Mouse (Mus musculus): ENCODE results near the gene Sptbn2. TPM values are rescaled to one million over a fixed set of nuclear protein-coding genes. Genes with fewer than 3 reads are reported as not detected.

Sptbn2 gene
- total RNA-seq, 2 experiments from 2014 or later, result not detected

- no peak for ATAC-seq (replicated peaks; ENCODE audit: poor library complexity)
These were observed 56.7 kb downstream of the Sptbn2 start for GRCm38 (mm10) chr19:4767507-4768148.

- no peak for ATAC-seq (replicated peaks; ENCODE audit: poor library complexity)
These were observed 61.8 kb downstream of the Sptbn2 start for GRCm38 (mm10) chr19:4772785-4773184.

DNA sequence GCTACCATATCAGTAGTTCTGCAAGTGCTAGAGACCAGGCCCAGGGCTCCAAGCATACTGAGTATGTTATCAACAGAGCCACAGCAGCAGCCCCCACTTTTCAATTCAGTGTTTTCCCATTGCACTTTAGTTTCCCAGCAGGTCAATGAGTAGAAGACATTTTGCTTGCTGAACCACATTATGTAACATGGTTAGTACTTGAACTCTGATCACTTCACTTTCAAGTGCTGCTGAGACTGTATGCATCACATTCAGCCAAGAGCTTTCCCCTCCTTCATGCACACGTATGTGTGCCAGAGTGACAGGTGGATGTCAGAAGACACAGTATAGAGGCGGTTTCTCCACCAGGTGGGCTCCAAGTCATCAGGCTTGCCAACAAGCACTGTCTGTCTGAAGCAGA, 71.9 kb downstream of the Sptbn2 start:
- no peak for ATAC-seq (replicated peaks; ENCODE audit: poor library complexity)

DNA sequence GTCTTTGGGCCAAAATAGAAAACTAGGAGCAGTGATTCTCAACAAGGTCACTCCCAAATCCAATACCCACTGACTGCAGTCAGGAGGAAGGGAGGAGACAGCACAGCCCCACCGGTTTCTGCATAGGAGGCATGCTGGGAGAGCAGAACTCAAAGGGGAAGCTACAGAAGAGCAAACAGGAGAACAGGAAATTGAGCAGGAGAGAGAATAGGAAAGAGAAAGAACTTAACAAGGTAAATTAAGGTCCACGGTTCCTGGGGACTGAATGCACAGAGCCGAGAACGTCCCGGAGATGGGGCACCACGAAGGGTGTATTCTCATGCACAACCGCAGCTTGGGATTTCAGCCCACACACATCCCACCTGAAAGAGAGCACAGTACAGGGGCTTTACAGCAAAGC, 74.2 kb downstream of the Sptbn2 start:
- ATAC-seq (replicated peaks; ENCODE audit: poor library complexity), result no peak

GRCm38 (mm10) chr19:4786313-4786712, 75.3 kb downstream of the Sptbn2 start:
- no peak for ATAC-seq (replicated peaks; ENCODE audit: poor library complexity)

DNA sequence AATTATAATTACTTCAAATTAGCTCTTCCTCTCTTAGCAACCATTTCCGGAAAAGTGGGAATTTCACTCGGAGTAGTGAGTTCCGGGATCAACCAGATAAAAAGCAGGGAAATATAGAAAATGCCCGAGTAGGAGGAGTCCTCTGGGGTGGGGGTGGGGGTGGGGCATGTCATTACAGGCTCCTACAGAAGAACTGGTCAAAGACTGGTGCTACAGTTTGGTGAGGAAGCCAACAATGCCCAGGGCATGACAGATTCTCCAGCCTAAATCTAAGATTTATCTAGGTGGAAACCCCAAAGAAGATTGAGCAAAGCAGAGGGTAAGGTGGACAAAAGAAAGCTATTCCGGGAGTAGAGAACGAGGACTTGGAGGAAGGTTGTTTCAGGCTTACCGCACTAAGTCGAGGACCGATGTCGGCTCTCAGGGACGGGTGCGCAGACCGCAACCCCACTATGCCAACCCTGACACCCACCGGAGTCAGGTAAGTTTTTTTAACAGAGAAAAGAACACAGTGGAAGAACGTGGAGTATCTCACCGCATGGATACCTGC, 82.4 kb downstream of the Sptbn2 start:
- peak; percentile 13; the same call in 1 of the 2 replicates for ATAC-seq (replicated peaks; ENCODE audit: poor library complexity)

DNA sequence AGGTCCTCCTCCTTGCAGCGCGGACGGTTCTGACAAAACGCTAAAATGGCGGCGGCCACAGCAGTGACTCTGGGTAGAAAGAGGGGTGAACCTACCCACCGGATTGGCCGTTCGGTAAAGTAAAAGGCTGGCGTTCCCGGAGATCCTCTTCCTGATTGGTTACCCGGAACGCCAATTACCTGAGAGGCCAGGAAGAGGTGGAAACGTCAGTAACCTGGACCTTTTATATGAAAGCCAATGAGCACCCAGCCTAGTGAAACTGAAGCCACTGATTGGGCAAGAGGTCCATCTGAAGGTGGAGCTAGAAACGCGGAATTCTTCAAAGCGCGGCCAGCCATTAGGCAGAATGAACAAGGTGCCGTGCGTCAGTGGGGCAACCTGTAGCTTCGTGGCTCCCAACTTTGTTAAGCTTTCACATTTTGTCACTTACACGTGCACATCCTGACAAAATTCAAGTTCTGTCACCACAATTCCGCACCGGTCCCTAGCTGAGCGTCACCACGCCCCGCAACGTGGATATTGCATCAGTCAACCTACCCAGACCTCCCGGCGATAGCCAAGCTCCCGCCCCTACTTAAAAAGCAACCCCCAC, 83.0 kb downstream of the Sptbn2 start, which contains the start of gene Rbm4:
Rbm4 (minus strand) TSS at position 71 of the 592 bp plus-strand sequence.
- ATAC-seq (replicated peaks; ENCODE audit: poor library complexity), result peak; percentile 97

DNA sequence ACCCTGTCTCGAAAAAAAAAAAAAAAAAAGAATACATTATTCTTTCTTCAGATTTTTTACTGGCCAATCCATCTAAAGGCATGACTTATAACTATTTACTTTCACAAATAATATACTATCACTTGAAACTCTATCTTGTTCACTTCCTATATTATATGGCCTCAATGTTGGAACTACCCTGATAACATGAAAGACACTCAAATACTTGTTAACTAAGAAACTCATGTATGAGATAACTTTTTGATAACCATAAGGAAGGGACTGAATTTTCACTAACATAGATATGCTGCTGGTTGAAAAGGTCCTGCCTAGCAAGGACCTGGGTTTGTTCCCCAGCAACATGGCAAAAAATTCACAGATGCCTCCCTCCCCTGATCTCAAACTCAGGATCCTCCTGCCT, 85.0 kb downstream of the Sptbn2 start:
- no peak for ATAC-seq (replicated peaks; ENCODE audit: poor library complexity)

DNA sequence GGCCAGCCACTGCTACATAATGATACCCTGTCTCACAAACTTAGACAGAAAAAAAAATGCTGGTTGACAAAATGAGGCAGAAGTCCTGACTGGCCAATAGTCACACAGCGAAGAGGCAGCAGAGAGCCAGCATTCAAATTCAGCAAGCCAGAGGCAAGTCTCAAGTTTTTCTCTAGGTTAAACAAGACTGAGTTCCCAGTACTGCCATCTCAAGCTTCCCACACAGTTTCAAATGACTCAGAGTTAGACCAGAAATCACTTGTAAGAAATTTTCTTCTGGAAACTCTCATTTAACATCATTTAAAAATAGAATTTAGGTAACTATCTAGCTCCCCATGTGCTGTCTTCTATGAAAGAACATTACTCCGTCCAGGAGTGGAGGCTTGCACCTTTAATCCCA, 86.9 kb downstream of the Sptbn2 start:
- ATAC-seq (replicated peaks; ENCODE audit: poor library complexity), result no peak

GRCm38 (mm10) chr19:4799083-4799482, 88.1 kb downstream of the Sptbn2 start:
- ATAC-seq (replicated peaks; ENCODE audit: poor library complexity), result no peak

Other genes with a start within 250 kb of the Sptbn2 start
- not detected in 2 replicates for gene Syt12, start 233.7 kb upstream of the Sptbn2 start, total RNA-seq (2015)
- not detected in 2 replicates for gene Syt12, start 233.7 kb upstream of the Sptbn2 start, total RNA-seq (2017)
- gene 2010003K11Rik, start 212.6 kb upstream of the Sptbn2 start, total RNA-seq (2015), result not detected in 2 replicates
- gene 2010003K11Rik, start 212.6 kb upstream of the Sptbn2 start, total RNA-seq (2017), result not detected in 2 replicates
- 0.56 and 2.3 TPM in 2 replicates for gene Pcx, start 200.7 kb upstream of the Sptbn2 start, total RNA-seq (2015)
- 0.98 and 2.1 TPM in 2 replicates for gene Pcx, start 200.7 kb upstream of the Sptbn2 start, total RNA-seq (2017)
- 0.95 and 1.3 TPM in 2 replicates for gene Lrfn4, start 95.5 kb upstream of the Sptbn2 start, total RNA-seq (2015)
- 2.9 and 3.3 TPM in 2 replicates for gene Lrfn4, start 95.5 kb upstream of the Sptbn2 start, total RNA-seq (2017)
- 25.7 and 26.5 TPM in 2 replicates for gene Rce1, start 85.5 kb upstream of the Sptbn2 start, total RNA-seq (2015)
- 14.0 and 24.6 TPM in 2 replicates for gene Rce1, start 85.5 kb upstream of the Sptbn2 start, total RNA-seq (2017)
- gene Gm960, start 12.5 kb upstream of the Sptbn2 start, total RNA-seq (2015), result not detected in 2 replicates
- not detected in 2 replicates for gene Gm960, start 12.5 kb upstream of the Sptbn2 start, total RNA-seq (2017)
- gene Rbm4b, start 45.3 kb downstream of the Sptbn2 start, total RNA-seq (2015), result 8.5 and 12.3 TPM in 2 replicates
- gene Rbm4b, start 45.3 kb downstream of the Sptbn2 start, total RNA-seq (2017), result 11.3 and 12.2 TPM in 2 replicates
- 34.2 and 37.0 TPM in 2 replicates for gene Rbm4, start 82.7 kb downstream of the Sptbn2 start, total RNA-seq (2015)
- 57.1 and 89.5 TPM in 2 replicates for gene Rbm4, start 82.7 kb downstream of the Sptbn2 start, total RNA-seq (2017)
- 23.2 and 23.5 TPM in 2 replicates for gene Gm21992, start 100.4 kb downstream of the Sptbn2 start, total RNA-seq (2015)
- gene Gm21992, start 100.4 kb downstream of the Sptbn2 start, total RNA-seq (2017), result 18.2 and 35.5 TPM in 2 replicates
- gene Rbm14, start 100.5 kb downstream of the Sptbn2 start, total RNA-seq (2015), result 42.7 and 45.9 TPM in 2 replicates
- gene Rbm14, start 100.5 kb downstream of the Sptbn2 start, total RNA-seq (2017), result 18.9 and 20.8 TPM in 2 replicates
- gene Ccs, start 128.2 kb downstream of the Sptbn2 start, total RNA-seq (2015), result 30.0 and 30.6 TPM in 2 replicates
- 31.9 and 32.3 TPM in 2 replicates for gene Ccs, start 128.2 kb downstream of the Sptbn2 start, total RNA-seq (2017)
- not detected in 2 replicates for gene Ccdc87, start 128.2 kb downstream of the Sptbn2 start, total RNA-seq (2015)
- not detected in 2 replicates for gene Ccdc87, start 128.2 kb downstream of the Sptbn2 start, total RNA-seq (2017)
- 2.0 and 6.8 TPM in 2 replicates for gene Ctsf, start 144.0 kb downstream of the Sptbn2 start, total RNA-seq (2015)
- 2.9 and 11.5 TPM in 2 replicates for gene Ctsf, start 144.0 kb downstream of the Sptbn2 start, total RNA-seq (2017)
- 0.20 TPM in 1 of 2 replicates, not detected in the other for gene Actn3, start 166.7 kb downstream of the Sptbn2 start, total RNA-seq (2015)
- not detected in 2 replicates for gene Actn3, start 166.7 kb downstream of the Sptbn2 start, total RNA-seq (2017)
- 6.8 TPM in 2 replicates for gene Zdhhc24, start 167.5 kb downstream of the Sptbn2 start, total RNA-seq (2015)
- 3.6 and 6.8 TPM in 2 replicates for gene Zdhhc24, start 167.5 kb downstream of the Sptbn2 start, total RNA-seq (2017)
- 0.59 and 0.88 TPM in 2 replicates for gene Bbs1, start 195.5 kb downstream of the Sptbn2 start, total RNA-seq (2015)
- gene Bbs1, start 195.5 kb downstream of the Sptbn2 start, total RNA-seq (2017), result 2.2 and 3.2 TPM in 2 replicates
- gene Dpp3, start 217.1 kb downstream of the Sptbn2 start, total RNA-seq (2015), result 29.5 and 31.6 TPM in 2 replicates
- gene Dpp3, start 217.1 kb downstream of the Sptbn2 start, total RNA-seq (2017), result 46.3 and 47.9 TPM in 2 replicates
- gene Peli3, start 232.0 kb downstream of the Sptbn2 start, total RNA-seq (2015), result not detected in 2 replicates
- not detected in 2 replicates for gene Peli3, start 232.0 kb downstream of the Sptbn2 start, total RNA-seq (2017)